Mouse (Mus musculus) embryo, embryonic 10 days (tissue): ENCODE data around the gene Imp3.
"Not testable (repeated sequence)": the region's sequence is repeated elsewhere in the genome, so short reads cannot be mapped to it uniquely, and the experiment has no call there.

Experiments
- DNase-seq: peaks from one replicate; pipeline ENCODE4 v3.0.0-alpha.2; 2015; ENCODE audit warnings: low spot score

The Imp3 gene

GRCm38 (mm10) chr9:56937223-56938160 is at the start of gene Imp3:
Imp3 (plus strand) TSS chr9:56937475.
- peak; percentile 96 for DNase-seq

GRCm38 (mm10) chr9:56887581-56887980 is 49.7 kb upstream of the Imp3 start:
- no peak for DNase-seq

- peak; percentile 96 for DNase-seq
Observed at GRCm38 (mm10) chr9:56889817-56890216, 47.5 kb upstream of the Imp3 start.

- no peak for DNase-seq
Observed at GRCm38 (mm10) chr9:56890522-56891250, 46.6 kb upstream of the Imp3 start.

- DNase-seq: peak; percentile 90
Observed at GRCm38 (mm10) chr9:56891517-56892011, 45.7 kb upstream of the Imp3 start.

- DNase-seq: no peak
Observed at GRCm38 (mm10) chr9:56892111-56892510, 45.2 kb upstream of the Imp3 start.

GRCm38 (mm10) chr9:56893313-56893712 is 44.0 kb upstream of the Imp3 start:
- DNase-seq: no peak

GRCm38 (mm10) chr9:56894006-56894405 is 43.3 kb upstream of the Imp3 start:
- DNase-seq: no peak

- no peak for DNase-seq
Observed at GRCm38 (mm10) chr9:56896779-56897178, 40.5 kb upstream of the Imp3 start.

GRCm38 (mm10) chr9:56899409-56899808 is 37.9 kb upstream of the Imp3 start:
- DNase-seq: no peak

- DNase-seq: no peak
Observed at GRCm38 (mm10) chr9:56900060-56900459, 37.2 kb upstream of the Imp3 start.

- DNase-seq: no peak
Observed at GRCm38 (mm10) chr9:56900571-56900970, 36.7 kb upstream of the Imp3 start.

GRCm38 (mm10) chr9:56901187-56901586 is 36.1 kb upstream of the Imp3 start:
- DNase-seq: no peak

GRCm38 (mm10) chr9:56903662-56904061 is 33.6 kb upstream of the Imp3 start:
- DNase-seq: no peak

- no peak for DNase-seq
Observed at GRCm38 (mm10) chr9:56907549-56907948, 29.7 kb upstream of the Imp3 start.

GRCm38 (mm10) chr9:56909991-56910390 is 27.3 kb upstream of the Imp3 start:
- not testable (repeated sequence) for DNase-seq

GRCm38 (mm10) chr9:56911017-56911416 is 26.3 kb upstream of the Imp3 start:
- DNase-seq: no peak

- DNase-seq: no peak
Observed at GRCm38 (mm10) chr9:56913991-56914390, 23.3 kb upstream of the Imp3 start.

- DNase-seq: no peak
Observed at GRCm38 (mm10) chr9:56915116-56915515, 22.2 kb upstream of the Imp3 start.

- no peak for DNase-seq
Observed at GRCm38 (mm10) chr9:56915695-56916410, 21.4 kb upstream of the Imp3 start.

GRCm38 (mm10) chr9:56917131-56917530 is 20.1 kb upstream of the Imp3 start:
- DNase-seq: no peak

GRCm38 (mm10) chr9:56918466-56918865 is 18.8 kb upstream of the Imp3 start:
- no peak for DNase-seq
